Mouse (Mus musculus) ES-Bruce4 (cell line): ENCODE results near the gene Ankra2. TPM values are rescaled to one million over a fixed set of nuclear protein-coding genes. Genes with fewer than 3 reads are reported as not detected.

Source experiments
- H3K27ac ChIP-seq: 2 replicates; pipeline ENCODE4 v1.5.1; 2012; ENCODE audit warnings: low read length, inconsistent platforms; ENCODE audit not compliant: insufficient read depth
- H3K27me3 ChIP-seq: 2 replicates; pipeline ENCODE4 v1.6.1; 2012; ENCODE audit warnings: mild to moderate bottlenecking, low read length, inconsistent platforms; ENCODE audit not compliant: control insufficient read depth, poor library complexity, insufficient read depth, severe bottlenecking
- H3K36me3 ChIP-seq: 2 replicates; pipeline ENCODE4 v1.6.1; 2012; ENCODE audit warnings: inconsistent platforms, mild to moderate bottlenecking, low read length, moderate library complexity; ENCODE audit not compliant: control insufficient read depth, poor library complexity, insufficient read depth, severe bottlenecking
- H3K4me1 ChIP-seq: one replicate; pipeline ENCODE4 v1.8.1; 2011; ENCODE audit warnings: low read length; ENCODE audit not compliant: control insufficient read depth, insufficient read depth
- H3K4me3 ChIP-seq: 2 replicates; pipeline ENCODE4 v1.5.1; 2011; ENCODE audit warnings: low read depth, mild to moderate bottlenecking, low read length
- H3K9ac ChIP-seq: 2 replicates; pipeline ENCODE4 v1.6.1; 2012; ENCODE audit warnings: low read depth, mild to moderate bottlenecking, inconsistent platforms; ENCODE audit not compliant: poor library complexity, severe bottlenecking
- H3K9me3 ChIP-seq: replicated peaks from 2 replicates; pipeline ENCODE4 v1.6.1; 2012; ENCODE audit warnings: mild to moderate bottlenecking, low read length, inconsistent platforms; ENCODE audit not compliant: control insufficient read depth, poor library complexity, insufficient read depth, severe bottlenecking
- CTCF ChIP-seq: IDR thresholded peaks from one replicate; pipeline ENCODE4 v1.8.1; 2011; ENCODE audit warnings: low read depth, low read length
- EP300 ChIP-seq: IDR thresholded peaks from 2 replicates; pipeline ENCODE4 v1.6.1; 2011; ENCODE audit warnings: low read depth, low read length; ENCODE audit not compliant: insufficient read depth
- POLR2A ChIP-seq: IDR thresholded peaks from one replicate; pipeline ENCODE4 v1.8.1; 2011; ENCODE audit warnings: low read length; ENCODE audit not compliant: insufficient read depth
- polyA plus RNA-seq: library from polyadenylated mRNA; stranded (reverse); fragments of >200 nt; gene quantifications from 2 replicates; pipeline ENCODE4 v1.2.4, GENCODE M21; 2011; ENCODE audit warnings: low read depth; ENCODE audit not compliant: missing spikeins, insufficient read depth, insufficient read length

Ankra2 gene
- polyA plus RNA-seq, 1 experiment, result 34.6 TPM

DNA sequence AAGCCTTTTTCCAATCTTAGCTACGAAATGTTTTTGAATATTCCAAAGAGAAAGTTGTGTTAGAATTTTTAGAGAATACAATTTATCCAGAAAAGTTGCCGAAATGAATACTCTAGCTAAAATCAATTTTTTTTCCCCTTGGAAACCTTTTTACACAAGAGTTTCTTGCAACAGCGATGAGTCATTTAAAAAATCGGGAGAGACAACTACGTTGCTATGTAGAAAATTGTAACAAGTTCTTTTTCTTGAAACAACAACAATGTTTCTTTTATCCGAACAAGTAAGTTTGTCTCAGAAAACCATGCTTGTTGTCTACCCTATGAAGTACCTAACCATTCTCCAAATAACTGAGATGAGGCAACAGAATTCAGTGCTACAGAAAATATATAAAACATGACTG lies 55.0 kb downstream of the Ankra2 start:
- H3K4me1 ChIP-seq, result no peaks in the 10 kb centered on the region
- no peaks in the 10 kb centered on the region for H3K27me3 ChIP-seq
- H3K27ac ChIP-seq, result no peak overlapping the region
- TF ChIP-seq POLR2A (no peak), CTCF (no peak), EP300 (no peak)
- no peak overlapping the region for H3K4me3 ChIP-seq
- peak overlapping the region; percentile 100 for H3K9ac ChIP-seq
- peaks cover 25% of the 10 kb centered on the region for H3K36me3 ChIP-seq
- H3K9me3 ChIP-seq, result no peaks in the 10 kb centered on the region

Other genes with a start within 250 kb of the Ankra2 start
- gene Arhgef28, start 56.6 kb upstream of the Ankra2 start, polyA plus RNA-seq, result 6.3 and 6.7 TPM in 2 replicates
- 47.6 and 48.3 TPM in 2 replicates for gene Utp15, start within 50 bp of the Ankra2 start, polyA plus RNA-seq
- gene Gm21976, start 16.8 kb downstream of the Ankra2 start, polyA plus RNA-seq, result not detected in 2 replicates
- 1,083 and 1,169 TPM in 2 replicates for gene Btf3, start 53.9 kb downstream of the Ankra2 start, polyA plus RNA-seq
- gene Foxd1, start 91.2 kb downstream of the Ankra2 start, polyA plus RNA-seq, result not detected in 2 replicates
- gene Gm10320, start 228.9 kb downstream of the Ankra2 start, polyA plus RNA-seq, result 3.4 and 7.8 TPM in 2 replicates